Mouse (Mus musculus): ENCODE measurements at regions not wholly inside any gene's neighbourhood (a gene's known extent, or its start where the extent isn't known, plus 50 kb on each side); places are given as distances from the start of the nearest gene placed in this dataset.
A peak's percentile ranks its signal among the peaks of the same experiment; 100 is the strongest.

DNA sequence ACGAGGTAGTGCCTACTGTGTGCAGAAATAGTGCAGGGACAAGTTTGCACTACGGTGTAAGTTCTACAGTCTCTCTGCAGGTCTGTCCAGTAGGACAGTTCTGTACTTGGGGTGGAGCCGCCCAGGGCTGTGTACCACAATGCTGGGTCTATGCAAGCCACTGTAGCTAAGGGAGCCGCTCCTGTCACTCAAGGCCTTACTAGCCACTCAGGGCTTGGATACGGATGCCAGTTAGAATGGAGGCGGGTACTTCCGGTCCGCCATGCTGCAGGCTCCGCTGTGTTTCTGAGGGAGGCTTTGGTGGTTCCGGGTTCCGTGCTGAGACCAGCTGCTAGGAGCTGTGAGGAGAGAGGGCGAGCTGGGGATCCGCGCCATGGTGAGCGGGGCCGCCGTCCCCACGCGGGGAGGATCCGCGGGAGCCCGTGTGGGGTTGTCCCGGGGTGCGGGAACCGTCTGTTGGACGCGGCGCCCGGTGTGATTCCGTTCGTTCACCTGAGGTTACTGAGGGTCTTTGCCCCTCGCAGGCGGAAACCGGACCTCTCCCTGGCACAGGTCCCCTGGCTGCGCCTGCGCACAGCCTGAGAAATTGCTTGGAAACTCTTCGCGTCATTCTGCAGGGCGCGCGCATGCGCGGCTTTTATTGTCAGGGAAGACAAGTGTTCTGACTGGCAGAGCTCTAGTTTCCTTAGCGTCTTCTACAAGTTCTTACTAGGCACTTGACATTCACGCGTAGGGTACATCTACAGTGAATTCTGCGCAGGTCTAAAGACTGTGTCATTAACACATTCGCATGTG, 51.0 kb upstream of the Zfp873 start:
- DNase-seq (ENCODE audit: low spot score in 2 of 2) = peak; percentile 64 to 67

All from right cerebral cortex, adult 2 months (tissue).